Mouse (Mus musculus) left cerebral cortex, adult 2 months (tissue): ENCODE data around the gene Phactr2. TPM values are rescaled to one million over a fixed set of nuclear protein-coding genes. Genes with fewer than 3 reads are reported as not detected.

ENCODE experiments used
- DNase-seq, 2 experiments: peaks; one replicate each; pipeline ENCODE4 v3.0.0; 2021 to 2022; ENCODE audit warnings: low spot score in 2 of 2, mixed read lengths in 1 of 2; ENCODE audit errors: extremely low spot score in 1 of 2
- H3K27ac ChIP-seq: fragments of 200-600 bp; 2 replicates; pipeline ENCODE4 v1.8.1; 2022
- H3K4me3 ChIP-seq: fragments of 200-600 bp; 2 replicates; pipeline ENCODE4 v1.8.1; 2022
- CTCF ChIP-seq: fragments of 200-600 bp; IDR thresholded peaks from 2 replicates; pipeline ENCODE4 v1.8.1; 2022; ENCODE audit warnings: antibody characterized with exemption, mild to moderate bottlenecking, moderate library complexity
- intact Hi-C: fragments of 180-260 bp; cut with DNase I; formaldehyde crosslinking; loops from one replicate; pipeline ENCODE4 v1.15.1; 2025
- total RNA-seq, 2 experiments: library from RNA; stranded (reverse); gene quantifications; 2 replicates each; pipeline ENCODE4 v1.2.3; 2021

Gene Phactr2
- total RNA-seq, 2 experiments from 2014 or later = 28.8 to 31.5 TPM

GRCm38 (mm10) chr10:13184170-13184766 lies 289.9 kb downstream of the Phactr2 start:
- DNase-seq = no peak
- Histone ChIP-seq H3K27ac (no peak overlapping the region), H3K4me3 (no peak overlapping the region)
- intact Hi-C loops = loop anchor here (10.0 kb wide), 1 partner anchor 351 kb away; no protein-coding TSS in a partner anchor
- no peak for TF ChIP-seq CTCF

GRCm38 (mm10) chr10:13180211-13180610 lies 294.0 kb downstream of the Phactr2 start:
- intact Hi-C loops = loop anchor here (10.0 kb wide), 1 partner anchor 355 kb away; no protein-coding TSS in a partner anchor
- no peak for TF ChIP-seq CTCF
- no peak for DNase-seq
- no peak overlapping the region for H3K27ac ChIP-seq
- no peak overlapping the region for H3K4me3 ChIP-seq

GRCm38 (mm10) chr10:13177973-13178624 lies 296.1 kb downstream of the Phactr2 start, which contains the start of gene Zc2hc1b:
Gene Zc2hc1b, minus strand, starts transcription at chr10:13178023.
- H3K27ac ChIP-seq = no peak within 1 kb of the TSS
- no peak for DNase-seq
- no peak within 1 kb of the TSS for H3K4me3 ChIP-seq
- intact Hi-C loops = loop anchor here (5.0 kb wide), 1 partner anchor 86 kb away; no protein-coding TSS in a partner anchor
- no peak for TF ChIP-seq CTCF

GRCm38 (mm10) chr10:13175866-13176265 lies 298.3 kb downstream of the Phactr2 start:
- intact Hi-C loops = loop anchor here (5.0 kb wide), 1 partner anchor 84 kb away; no protein-coding TSS in a partner anchor
- no peak overlapping the region for H3K27ac ChIP-seq
- TF ChIP-seq CTCF = no peak
- no peak for DNase-seq
- no peak overlapping the region for H3K4me3 ChIP-seq

- no peak for TF ChIP-seq CTCF
- intact Hi-C loops = no loop called here
- no peak overlapping the region for H3K4me3 ChIP-seq
- no peak for DNase-seq
- H3K27ac ChIP-seq = no peak overlapping the region
Observed at GRCm38 (mm10) chr10:13172798-13173221, 301.4 kb downstream of the Phactr2 start.

DNA sequence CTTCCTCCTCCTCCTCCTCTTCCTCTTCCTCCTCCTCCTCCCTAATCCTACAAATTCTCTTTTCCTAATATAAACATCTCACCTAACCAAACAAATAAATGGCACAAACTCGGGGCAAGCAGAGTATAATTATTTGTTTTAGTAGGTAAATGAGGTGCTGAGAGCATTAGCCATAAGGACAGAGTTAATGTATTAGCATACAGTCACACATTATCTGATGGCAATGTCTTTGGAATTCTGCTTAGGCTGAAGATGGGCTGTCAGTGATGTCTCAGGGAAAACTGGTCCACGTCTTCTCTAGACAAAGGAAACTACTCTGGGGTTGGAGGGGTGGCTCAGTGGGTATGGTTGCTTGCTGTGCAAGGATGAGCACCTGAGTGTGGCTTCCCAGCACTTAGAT lies 302.8 kb downstream of the Phactr2 start:
- DNase-seq = no peak
- intact Hi-C loops = no loop called here
- H3K4me3 ChIP-seq = no peak overlapping the region
- no peak for TF ChIP-seq CTCF
- H3K27ac ChIP-seq = no peak overlapping the region

- intact Hi-C loops = no loop called here
- no peak overlapping the region for H3K4me3 ChIP-seq
- H3K27ac ChIP-seq = no peak overlapping the region
- DNase-seq = no peak
- TF ChIP-seq CTCF = no peak
Observed at GRCm38 (mm10) chr10:13170739-13171448, 303.3 kb downstream of the Phactr2 start.

DNA sequence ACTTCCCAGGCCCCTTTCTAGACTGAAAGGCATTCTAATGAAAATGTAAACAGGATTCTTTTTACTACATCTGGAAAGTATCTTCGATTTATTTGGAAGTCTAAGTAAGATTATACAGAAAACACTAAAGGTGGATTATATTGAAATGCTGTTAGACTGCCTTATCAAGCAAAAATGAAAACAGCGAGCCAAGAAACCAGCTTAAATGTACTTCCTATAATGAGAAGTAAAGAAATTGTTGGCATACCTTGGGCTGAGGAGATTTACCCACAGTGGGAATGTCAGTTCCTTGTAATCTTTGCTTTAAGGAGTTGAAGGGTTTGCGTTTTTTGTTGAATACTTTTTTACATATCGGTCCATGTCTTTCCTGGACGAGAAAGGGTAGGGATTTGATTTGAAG lies 305.8 kb downstream of the Phactr2 start:
- TF ChIP-seq CTCF = no peak
- Histone ChIP-seq H3K4me3 (no peak overlapping the region), H3K27ac (no peak overlapping the region)
- intact Hi-C loops = no loop called here
- DNase-seq = no peak

- DNase-seq = no peak
- no peak for TF ChIP-seq CTCF
- Histone ChIP-seq H3K4me3 (no peak overlapping the region), H3K27ac (no peak overlapping the region)
- intact Hi-C loops = no loop called here
Observed at GRCm38 (mm10) chr10:13162031-13162430, 312.2 kb downstream of the Phactr2 start.

DNA sequence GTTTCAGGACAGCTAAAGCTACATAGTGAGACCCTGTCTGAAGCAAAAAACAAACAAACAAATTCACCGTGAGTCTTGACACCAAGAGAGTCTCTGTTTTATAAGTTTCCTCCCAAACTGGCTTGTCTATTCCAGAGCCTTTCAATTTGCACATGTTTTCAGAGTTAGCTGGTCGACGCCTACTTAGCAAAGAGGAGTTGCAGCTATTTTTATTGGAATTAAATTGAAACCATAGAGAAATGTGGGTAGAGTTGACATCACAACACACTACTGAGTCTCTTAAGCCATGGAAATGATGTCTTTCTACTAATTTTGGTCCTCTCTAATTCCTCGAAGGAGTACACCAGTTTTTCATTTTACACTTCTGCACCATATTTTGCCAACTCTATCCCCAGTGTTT lies 313.3 kb downstream of the Phactr2 start:
- no peak for DNase-seq
- TF ChIP-seq CTCF = no peak
- intact Hi-C loops = no loop called here

More for the DNA sequence above, 313.3 kb downstream of the Phactr2 start:
- no peak overlapping the region for H3K4me3 ChIP-seq
- H3K27ac ChIP-seq = no peak overlapping the region

Other genes starting within 250 kb of the Phactr2 start
- 10 to 100 TPM; 39.1 to 39.6 TPM for gene Fuca2, start 25.1 kb upstream of the Phactr2 start, total RNA-seq
- gene Adat2, start 78.5 kb upstream of the Phactr2 start, total RNA-seq = 1 to 10 TPM; 7.9 to 8.4 TPM
- gene Pex3, start 78.7 kb upstream of the Phactr2 start, total RNA-seq = 10 to 100 TPM; 29.8 to 31.6 TPM